Mouse (Mus musculus): Measurements from ENCODE around the gene Sfswap. TPM values are rescaled to one million over a fixed set of nuclear protein-coding genes. Genes with fewer than 3 reads are reported as not detected.

The Sfswap gene
- polyA plus RNA-seq, 1 experiment from 2014 or later = 55.9 TPM

DNA sequence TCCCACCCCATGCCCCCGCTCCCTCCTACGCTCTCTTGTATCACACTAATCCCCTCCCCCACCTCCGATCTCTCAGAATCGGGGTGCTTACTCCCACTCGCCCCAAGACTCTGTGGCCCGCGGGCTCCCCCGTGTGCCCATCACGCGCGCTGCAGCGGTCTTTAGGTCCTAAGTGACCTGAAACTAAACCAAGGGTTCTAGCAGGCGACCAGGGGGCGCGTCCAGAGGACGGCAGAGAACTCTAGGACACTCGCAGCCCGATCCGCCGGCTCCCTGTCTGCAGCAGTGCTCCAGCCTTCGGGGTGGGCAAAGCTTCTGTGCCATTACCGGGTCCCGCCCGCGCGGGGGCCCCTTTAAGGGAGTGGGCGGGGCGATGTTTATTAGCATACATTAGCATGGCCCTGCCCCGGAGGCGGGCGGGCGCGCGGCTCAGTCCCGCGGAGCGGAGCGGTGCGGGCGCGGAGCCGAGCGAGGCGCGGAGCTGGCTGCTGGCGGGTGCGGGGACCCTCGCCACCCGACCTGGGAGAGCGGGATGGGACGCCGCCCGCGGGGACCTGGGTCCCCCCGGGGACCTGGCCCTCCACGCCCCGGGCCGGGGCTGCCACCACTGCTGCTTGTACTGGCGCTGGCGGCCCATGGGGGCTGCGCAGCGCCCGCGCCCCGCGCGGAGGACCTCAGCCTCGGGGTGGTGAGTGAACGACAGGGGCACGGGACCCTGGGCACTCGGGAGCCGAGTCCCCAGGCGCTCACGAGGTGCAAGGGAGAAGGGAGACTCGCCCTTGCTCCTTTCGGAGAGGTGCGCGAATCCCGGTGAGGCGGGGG lies 83.0 kb downstream of the Sfswap start, which contains the start of gene Mmp17:
Gene Mmp17, plus strand, starts transcription at position 409 of the 822 bp plus-strand sequence.
- H3K4me2 ChIP-seq (replicated peaks; ENCODE audit: low read depth, low read length) = peak within 1 kb of the TSS; percentile 93
- H3K4me1 ChIP-seq (ENCODE audit: control insufficient read depth, insufficient read depth, low read length) = peaks cover 21% of the 10 kb centered on the region
- no peaks in the 10 kb centered on the region for H3K36me3 ChIP-seq (ENCODE audit: control insufficient read depth, insufficient read depth, low read length)
- H3K9ac ChIP-seq (replicated peaks; ENCODE audit: low read depth, low read length) = peak within 1 kb of the TSS; percentile 65
- H3K9me3 ChIP-seq (ENCODE audit: control insufficient read depth, low read depth, low read length) = no peaks in the 10 kb centered on the region
- H3K4me3 ChIP-seq (ENCODE audit: low read depth, low read length) = peak within 1 kb of the TSS; percentile 76
- 0 out of 2 replicates have a peak, but pooled peaks cover 21% of the 10 kb centered on the region for H3K27me3 ChIP-seq (ENCODE audit: control insufficient read depth, insufficient read depth, low read length)
- no peak within 1 kb of the TSS for H3K27ac ChIP-seq (ENCODE audit: low read length)
- ATAC-seq (ENCODE audit: insufficient number of reproducible peaks, insufficient read depth, low FRiP score, low read depth) = peak; percentile 89
- under 1% methylated on average over 80 of the region's 80 CpGs for WGBS

- 1% methylated on average over 65 of the region's 76 CpGs for WGBS
- H3K36me3 ChIP-seq (ENCODE audit: control insufficient read depth, insufficient read depth, low read length) = no peaks in the 10 kb centered on the region
- H3K27ac ChIP-seq (ENCODE audit: low read length) = no peak overlapping the region
- H3K9me3 ChIP-seq (ENCODE audit: control insufficient read depth, low read depth, low read length) = no peaks in the 10 kb centered on the region
- peak overlapping the region; percentile 93 for H3K4me2 ChIP-seq (replicated peaks; ENCODE audit: low read depth, low read length)
- 0 out of 2 replicates have a peak, but pooled peaks cover 21% of the 10 kb centered on the region for H3K27me3 ChIP-seq (ENCODE audit: control insufficient read depth, insufficient read depth, low read length)
- H3K9ac ChIP-seq (replicated peaks; ENCODE audit: low read depth, low read length) = peak overlapping the region; percentile 65
- H3K4me3 ChIP-seq (ENCODE audit: low read depth, low read length) = peak overlapping the region; percentile 76
- ATAC-seq (ENCODE audit: insufficient number of reproducible peaks, insufficient read depth, low FRiP score, low read depth) = no peak
- peaks cover 21% of the 10 kb centered on the region for H3K4me1 ChIP-seq (ENCODE audit: control insufficient read depth, insufficient read depth, low read length)
These were observed 83.8 kb downstream of the Sfswap start for GRCm38 (mm10) chr5:129584583-129585541.

- ATAC-seq (ENCODE audit: insufficient number of reproducible peaks, insufficient read depth, low FRiP score, low read depth) = peak; percentile 53; the same call in 1 of the 2 replicates
- WGBS = under 1% methylated on average over 17 of the region's 17 CpGs
- Histone ChIP-seq H3K9me3 (ENCODE audit: control insufficient read depth, low read depth, low read length) (no peaks in the 10 kb centered on the region), H3K27me3 (ENCODE audit: control insufficient read depth, insufficient read depth, low read length) (0 out of 2 replicates have a peak, but pooled peaks cover 19% of the 10 kb centered on the region), H3K4me3 (ENCODE audit: low read depth, low read length) (0 out of 2 replicates have a peak overlapping the region, but pooled peaks have one; percentile 12), H3K9ac (replicated peaks; ENCODE audit: low read depth, low read length) (no peak overlapping the region; the same call in 1 of the 2 replicates), H3K27ac (ENCODE audit: low read length) (no peak overlapping the region), H3K4me2 (replicated peaks; ENCODE audit: low read depth, low read length) (peak overlapping the region; percentile 93), H3K4me1 (ENCODE audit: control insufficient read depth, insufficient read depth, low read length) (peaks cover 21% of the 10 kb centered on the region), H3K36me3 (ENCODE audit: control insufficient read depth, insufficient read depth, low read length) (no peaks in the 10 kb centered on the region)
These were observed 85.0 kb downstream of the Sfswap start for GRCm38 (mm10) chr5:129586016-129586415.

DNA sequence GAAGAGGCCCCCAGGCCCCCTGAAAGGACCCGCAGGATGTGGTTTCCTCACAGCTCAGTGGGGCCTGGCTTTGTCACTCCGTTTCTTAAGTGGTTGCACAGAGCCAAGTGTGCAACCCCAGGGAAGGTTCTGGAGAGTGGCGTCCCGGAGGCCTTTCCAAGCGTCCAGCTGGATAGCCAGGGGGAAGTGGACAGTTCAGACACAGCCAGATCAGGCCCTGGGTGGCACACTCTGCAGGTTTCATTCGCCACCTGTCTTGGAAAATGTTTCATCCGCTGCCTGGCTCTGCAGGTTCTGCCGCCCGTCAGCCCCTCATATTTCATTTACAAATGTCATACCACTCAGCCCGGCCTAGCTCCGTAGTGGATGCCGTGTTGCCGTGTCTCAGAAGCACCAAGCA lies 85.5 kb downstream of the Sfswap start:
- no peaks in the 10 kb centered on the region for H3K9me3 ChIP-seq (ENCODE audit: control insufficient read depth, low read depth, low read length)
- ATAC-seq (ENCODE audit: insufficient number of reproducible peaks, insufficient read depth, low FRiP score, low read depth) = no peak
- 0 out of 2 replicates have a peak, but pooled peaks cover 17% of the 10 kb centered on the region for H3K27me3 ChIP-seq (ENCODE audit: control insufficient read depth, insufficient read depth, low read length)
- peak overlapping the region; percentile 93 for H3K4me2 ChIP-seq (replicated peaks; ENCODE audit: low read depth, low read length)
- 34% methylated on average over 13 of the region's 13 CpGs for WGBS
- H3K36me3 ChIP-seq (ENCODE audit: control insufficient read depth, insufficient read depth, low read length) = no peaks in the 10 kb centered on the region
- no peak overlapping the region for H3K27ac ChIP-seq (ENCODE audit: low read length)
- 0 out of 2 replicates have a peak overlapping the region, but pooled peaks have one; percentile 12 for H3K4me3 ChIP-seq (ENCODE audit: low read depth, low read length)
- H3K4me1 ChIP-seq (ENCODE audit: control insufficient read depth, insufficient read depth, low read length) = peaks cover 21% of the 10 kb centered on the region
- H3K9ac ChIP-seq (replicated peaks; ENCODE audit: low read depth, low read length) = no peak overlapping the region; the same call in 1 of the 2 replicates

DNA sequence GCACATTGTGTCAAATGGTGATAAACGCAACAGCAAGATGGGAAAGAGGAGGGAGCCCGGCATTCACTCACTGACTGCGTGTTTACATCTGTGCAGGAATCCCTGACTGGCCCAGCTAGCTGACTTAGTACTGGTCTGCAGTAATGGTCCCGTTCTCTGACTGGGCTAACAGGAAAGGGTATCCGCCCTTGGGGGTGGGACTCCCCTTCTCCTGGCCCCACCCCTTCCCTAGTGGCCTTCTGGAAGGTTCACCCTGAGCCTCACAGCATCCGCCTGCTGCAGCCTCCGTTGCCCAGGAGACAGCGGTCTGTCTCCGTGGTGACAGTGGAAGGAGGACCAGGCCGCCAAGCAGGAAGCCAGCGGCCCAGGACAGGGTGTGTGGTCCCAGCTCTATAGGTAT lies 89.9 kb downstream of the Sfswap start:
- no peak overlapping the region for H3K27ac ChIP-seq (ENCODE audit: low read length)
- ATAC-seq (ENCODE audit: insufficient number of reproducible peaks, insufficient read depth, low FRiP score, low read depth) = 0 out of 2 replicates have a peak, but pooled peaks have one; percentile 3
- 13% methylated on average over 11 of the region's 11 CpGs for WGBS
- H3K9ac ChIP-seq (replicated peaks; ENCODE audit: low read depth, low read length) = no peak overlapping the region
- H3K36me3 ChIP-seq (ENCODE audit: control insufficient read depth, insufficient read depth, low read length) = no peaks in the 10 kb centered on the region
- 0 out of 2 replicates have a peak, but pooled peaks cover 3% of the 10 kb centered on the region for H3K27me3 ChIP-seq (ENCODE audit: control insufficient read depth, insufficient read depth, low read length)
- H3K4me3 ChIP-seq (ENCODE audit: low read depth, low read length) = no peak overlapping the region
- no peaks in the 10 kb centered on the region for H3K9me3 ChIP-seq (ENCODE audit: control insufficient read depth, low read depth, low read length)
- H3K4me1 ChIP-seq (ENCODE audit: control insufficient read depth, insufficient read depth, low read length) = peaks cover 8% of the 10 kb centered on the region
- no peak overlapping the region for H3K4me2 ChIP-seq (replicated peaks; ENCODE audit: low read depth, low read length)

DNA sequence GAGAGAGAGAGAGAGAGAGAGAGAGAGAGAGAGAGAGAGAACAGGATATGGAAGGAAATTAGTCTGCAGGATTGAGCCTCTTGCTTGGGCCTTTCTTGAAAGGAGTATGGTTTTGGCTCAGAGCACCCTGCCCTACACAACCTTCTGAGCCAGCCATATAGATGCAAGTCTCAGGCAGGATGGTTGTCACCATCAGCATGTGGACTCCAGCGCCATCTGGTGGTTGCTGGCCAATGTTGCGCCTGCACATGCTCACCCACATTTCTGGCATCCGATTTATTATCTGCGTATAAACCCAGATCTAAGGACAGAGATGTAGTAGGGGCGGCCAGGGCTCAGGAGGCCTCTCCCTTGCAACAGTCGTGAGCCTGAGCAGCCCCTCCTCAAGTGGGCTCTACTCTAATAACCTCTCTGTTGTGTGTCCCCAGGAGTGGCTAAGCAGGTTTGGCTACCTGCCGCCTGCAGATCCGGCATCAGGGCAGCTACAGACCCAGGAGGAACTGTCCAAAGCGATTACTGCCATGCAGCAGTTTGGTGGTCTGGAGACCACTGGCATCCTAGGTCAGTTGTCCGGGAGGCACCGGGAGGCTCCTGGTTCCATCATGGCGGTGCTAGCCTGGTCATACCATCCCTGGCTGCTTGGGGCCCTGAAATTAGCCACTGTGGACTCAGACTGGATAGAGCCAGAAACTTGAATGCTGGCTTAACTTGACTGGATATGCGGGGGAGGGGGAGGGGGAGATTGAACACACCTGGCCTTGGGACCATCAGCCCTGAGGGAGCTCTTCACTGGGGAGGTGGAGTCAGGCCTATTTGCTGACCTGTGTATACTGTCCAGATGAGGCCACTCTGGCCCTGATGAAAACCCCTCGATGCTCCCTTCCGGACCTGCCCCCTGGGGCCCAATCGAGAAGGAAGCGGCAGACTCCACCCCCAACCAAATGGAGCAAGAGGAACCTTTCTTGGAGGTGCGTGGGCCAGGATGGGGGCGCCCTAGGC lies 93.4 kb downstream of the Sfswap start:
- ATAC-seq (ENCODE audit: insufficient number of reproducible peaks, insufficient read depth, low FRiP score, low read depth) = peak; percentile 53; the same call in 1 of the 2 replicates
- WGBS = 31% methylated on average over 19 of the region's 19 CpGs
- H3K27ac ChIP-seq (ENCODE audit: low read length) = no peak overlapping the region
- no peak overlapping the region for H3K4me2 ChIP-seq (replicated peaks; ENCODE audit: low read depth, low read length)
- peaks cover 4% of the 10 kb centered on the region; the same call in 1 of the 2 replicates for H3K4me1 ChIP-seq (ENCODE audit: control insufficient read depth, insufficient read depth, low read length)
- H3K9me3 ChIP-seq (ENCODE audit: control insufficient read depth, low read depth, low read length) = no peaks in the 10 kb centered on the region
- H3K9ac ChIP-seq (replicated peaks; ENCODE audit: low read depth, low read length) = no peak overlapping the region
- H3K4me3 ChIP-seq (ENCODE audit: low read depth, low read length) = no peak overlapping the region
- H3K36me3 ChIP-seq (ENCODE audit: control insufficient read depth, insufficient read depth, low read length) = no peaks in the 10 kb centered on the region; the same call in 1 of the 2 replicates
- no peaks in the 10 kb centered on the region for H3K27me3 ChIP-seq (ENCODE audit: control insufficient read depth, insufficient read depth, low read length)

- Histone ChIP-seq H3K4me3 (ENCODE audit: low read depth, low read length) (no peak overlapping the region), H3K4me1 (ENCODE audit: control insufficient read depth, insufficient read depth, low read length) (no peaks in the 10 kb centered on the region), H3K9ac (replicated peaks; ENCODE audit: low read depth, low read length) (no peak overlapping the region), H3K36me3 (ENCODE audit: control insufficient read depth, insufficient read depth, low read length) (no peaks in the 10 kb centered on the region; the same call in 1 of the 2 replicates), H3K27me3 (ENCODE audit: control insufficient read depth, insufficient read depth, low read length) (no peaks in the 10 kb centered on the region), H3K27ac (ENCODE audit: low read length) (no peak overlapping the region), H3K4me2 (replicated peaks; ENCODE audit: low read depth, low read length) (no peak overlapping the region), H3K9me3 (ENCODE audit: control insufficient read depth, low read depth, low read length) (no peaks in the 10 kb centered on the region)
- WGBS = 37% methylated on average over 16 of the region's 16 CpGs
- ATAC-seq (ENCODE audit: insufficient number of reproducible peaks, insufficient read depth, low FRiP score, low read depth) = no peak
These were observed 101.1 kb downstream of the Sfswap start for GRCm38 (mm10) chr5:129602071-129602487.
